Mouse (Mus musculus) heart, adult 2 months (tissue): Measurements from ENCODE around the gene Blm. TPM values are rescaled to one million over a fixed set of nuclear protein-coding genes. Genes with fewer than 3 reads are reported as not detected.

Experiments
- DNase-seq, 2 experiments: peaks; one replicate each; pipeline ENCODE4 v3.0.0; 2021
- H3K27ac ChIP-seq: fragments of 200-600 bp; 2 replicates; pipeline ENCODE4 v1.8.1; 2022
- H3K27me3 ChIP-seq: fragments of 200-500 bp; 2 replicates; pipeline ENCODE4 v1.6.1; 2012; ENCODE audit warnings: mild to moderate bottlenecking, low read length, inconsistent platforms, mixed read lengths; ENCODE audit not compliant: control insufficient read depth, insufficient read depth
- H3K36me3 ChIP-seq: fragments of 200-500 bp; 2 replicates; pipeline ENCODE4 v1.6.1; 2012; ENCODE audit warnings: low read length, inconsistent platforms; ENCODE audit not compliant: control insufficient read depth, insufficient read depth
- H3K4me1 ChIP-seq: fragments of 200-500 bp; 2 replicates; pipeline ENCODE4 v1.6.1; 2011; ENCODE audit warnings: low read length; ENCODE audit not compliant: control insufficient read depth, insufficient read depth
- H3K4me3 ChIP-seq: fragments of 200-600 bp; 2 replicates; pipeline ENCODE4 v1.8.1; 2022
- H3K79me2 ChIP-seq: fragments of 200-500 bp; replicated peaks from 2 replicates; pipeline ENCODE4 v1.6.1; 2012; ENCODE audit warnings: mild to moderate bottlenecking, inconsistent platforms, low read length, moderate library complexity, mixed read lengths; ENCODE audit not compliant: control insufficient read depth, insufficient read depth
- H3K9ac ChIP-seq: fragments of 200-500 bp; 2 replicates; pipeline ENCODE4 v1.6.1; 2012; ENCODE audit warnings: low read depth, mild to moderate bottlenecking, control low read depth, inconsistent platforms, low read length, mixed read lengths
- CTCF ChIP-seq: fragments of 200-600 bp; IDR thresholded peaks from 2 replicates; pipeline ENCODE4 v1.8.1; 2022; ENCODE audit warnings: antibody characterized with exemption, mild to moderate bottlenecking, moderate library complexity
- EP300 ChIP-seq: fragments of 200-500 bp; IDR thresholded peaks from 2 replicates; pipeline ENCODE4 v1.6.1; 2011; ENCODE audit warnings: low read depth, low read length, control low read depth; ENCODE audit not compliant: insufficient read depth
- POLR2A ChIP-seq: fragments of 200-500 bp; IDR thresholded peaks from 2 replicates; pipeline ENCODE4 v1.6.1; 2011; ENCODE audit warnings: mild to moderate bottlenecking, low read depth, low read length, control low read depth; ENCODE audit not compliant: insufficient read depth
- WGBS: fragments of 180-500 bp; shearing (Covaris S2); methylation state at CpG from one replicate; pipeline ENCODE4 v1.1.7; 2018; 5-methylcytosine and 5-hydroxymethylcytosine counted together
- intact Hi-C: fragments of 180-260 bp; cut with DNase I; formaldehyde crosslinking; loops from one replicate; pipeline ENCODE4 v1.15.1; 2025
- polyA plus RNA-seq: library from polyadenylated mRNA; depleted of rRNA; stranded (reverse); fragments of >200 nt; gene quantifications from 2 replicates; pipeline ENCODE4 v1.2.3, GENCODE M21; 2012
- total RNA-seq, 2 experiments: library from RNA; stranded (reverse); gene quantifications; 2 replicates each; pipeline ENCODE4 v1.2.3; 2021

Blm gene
- total and polyA plus RNA-seq, 3 experiments, result 0.59 to 1.3 (median 0.91) TPM

DNA sequence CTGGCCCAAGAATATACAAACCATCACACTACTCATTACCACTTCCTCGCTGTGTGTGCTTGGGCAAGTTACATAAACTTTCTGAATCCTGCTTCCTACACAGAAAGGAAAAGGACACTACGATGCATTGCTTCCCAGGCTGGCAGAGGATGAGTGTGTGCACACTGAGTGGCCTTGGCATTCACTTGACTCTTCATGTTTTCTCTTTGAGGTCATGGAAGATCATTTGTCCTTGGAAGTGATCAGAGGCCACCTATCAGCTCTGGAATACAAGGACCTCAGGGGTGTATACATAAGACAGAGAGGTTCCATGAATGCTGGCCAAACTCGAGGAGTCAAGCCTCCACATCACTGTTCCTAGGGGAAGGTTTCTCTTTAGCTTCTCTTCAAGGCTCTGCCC is 81.8 kb downstream of the Blm start:
- no peak overlapping the region for H3K27ac ChIP-seq
- intact Hi-C loops, result no loop called here

DNA sequence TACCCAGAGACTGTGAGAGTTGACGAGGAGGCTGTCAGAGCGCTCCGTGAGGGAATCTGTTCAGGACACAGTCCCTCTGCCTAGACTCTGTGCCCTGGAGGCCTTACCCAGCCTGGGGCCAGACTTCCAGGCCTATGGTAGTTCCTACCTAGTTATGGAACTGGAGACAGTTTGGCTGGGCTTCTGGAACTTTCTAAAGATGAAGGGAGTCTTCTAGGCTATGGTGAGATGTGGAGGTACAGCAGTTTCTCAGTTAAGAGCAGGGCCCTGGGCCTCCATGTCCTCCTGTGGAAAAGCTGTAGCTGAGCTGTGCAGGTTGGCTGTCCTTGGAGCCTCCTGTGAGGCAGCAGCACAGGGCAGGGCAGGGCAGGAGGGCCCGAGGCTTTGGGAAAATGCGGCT is 82.7 kb downstream of the Blm start:
- H3K4me1 ChIP-seq, result peaks cover 4% of the 10 kb centered on the region
- no peak overlapping the region for H3K9ac ChIP-seq
- H3K79me2 ChIP-seq, result no peaks in the 10 kb centered on the region
- H3K4me3 ChIP-seq, result no peak overlapping the region
- WGBS, result 97% methylated on average over 5 of the region's 5 CpGs
- peak overlapping the region; percentile 27 for H3K27ac ChIP-seq
- intact Hi-C loops, result no loop called here
- no peaks in the 10 kb centered on the region for H3K27me3 ChIP-seq
- no peak for DNase-seq
- H3K36me3 ChIP-seq, result no peaks in the 10 kb centered on the region
- no peak for TF ChIP-seq POLR2A
- TF ChIP-seq EP300, result no peak
- TF ChIP-seq CTCF, result no peak

More for the DNA sequence above, 81.8 kb downstream of the Blm start:
- no peak for DNase-seq
- Histone ChIP-seq H3K9ac (no peak overlapping the region), H3K79me2 (no peaks in the 10 kb centered on the region), H3K4me3 (no peak overlapping the region), H3K4me1 (peaks cover 8% of the 10 kb centered on the region), H3K36me3 (no peaks in the 10 kb centered on the region), H3K27me3 (no peaks in the 10 kb centered on the region)
- 91% methylated on average over 3 of the region's 3 CpGs for WGBS
- TF ChIP-seq CTCF (no peak), EP300 (no peak), POLR2A (no peak)

DNA sequence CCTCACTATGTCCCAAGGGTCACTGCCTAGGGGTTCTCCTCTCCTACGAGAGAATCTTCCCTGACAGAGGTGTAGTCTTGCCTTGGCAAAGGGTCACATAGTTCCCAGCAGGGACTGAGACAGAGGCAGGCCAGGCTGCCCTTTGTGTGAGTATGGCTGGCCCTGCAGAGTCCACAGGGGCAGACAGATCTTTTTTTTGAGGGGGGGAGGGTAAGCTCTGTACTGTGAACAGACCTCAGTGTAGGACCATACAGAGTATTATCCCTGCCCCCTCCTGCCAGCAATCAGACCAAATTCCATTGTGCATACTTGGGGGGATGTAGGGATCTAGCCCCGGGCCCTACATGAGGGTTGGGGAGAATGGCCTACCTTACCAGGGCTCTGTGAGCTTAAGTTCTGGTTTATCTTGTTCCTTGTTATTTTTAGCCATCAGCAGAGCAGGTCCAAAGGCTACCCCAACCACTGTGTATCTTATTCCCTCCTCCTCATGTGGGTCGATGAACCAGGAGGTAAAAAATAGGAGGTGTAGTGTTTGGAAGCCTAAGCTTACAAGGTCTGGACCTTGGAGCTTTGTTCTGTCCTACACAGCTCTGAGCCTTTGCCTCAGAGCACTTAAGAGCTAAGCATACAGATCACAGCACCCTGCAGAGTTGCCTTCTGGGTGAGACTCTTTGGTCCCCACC is 83.2 kb downstream of the Blm start:
- Histone ChIP-seq H3K4me1 (peaks cover under 1% of the 10 kb centered on the region), H3K27me3 (no peaks in the 10 kb centered on the region), H3K9ac (no peak overlapping the region), H3K79me2 (no peaks in the 10 kb centered on the region), H3K36me3 (no peaks in the 10 kb centered on the region), H3K4me3 (no peak overlapping the region), H3K27ac (peak overlapping the region; percentile 27)
- intact Hi-C loops, result no loop called here
- DNase-seq, result no peak
- WGBS, result 55% methylated on average over 3 of the region's 3 CpGs
- TF ChIP-seq CTCF, result no peak
- TF ChIP-seq EP300, result no peak

DNA sequence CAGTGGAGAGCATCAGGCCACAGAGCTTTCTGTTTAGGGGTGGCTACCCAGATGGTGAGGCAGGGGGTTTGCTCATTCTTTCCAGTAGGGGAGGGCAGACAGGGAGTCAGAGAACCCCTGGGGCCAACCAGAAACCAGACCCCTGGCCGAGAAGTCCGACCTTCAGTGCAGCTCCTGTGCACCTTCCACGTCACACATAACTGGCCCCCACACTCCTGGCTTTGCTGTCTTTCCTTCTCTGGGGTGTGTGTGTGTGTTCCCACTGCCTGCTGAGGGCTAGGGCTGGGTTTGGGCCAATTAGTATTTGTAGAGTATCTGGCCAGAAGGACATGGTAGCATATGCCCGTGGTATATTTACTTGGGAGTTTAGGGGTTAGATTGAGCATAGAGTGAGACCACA is 84.6 kb downstream of the Blm start:
- WGBS, result 79% methylated on average over 4 of the region's 4 CpGs
- Histone ChIP-seq H3K27me3 (no peaks in the 10 kb centered on the region), H3K27ac (no peak overlapping the region), H3K79me2 (no peaks in the 10 kb centered on the region), H3K9ac (no peak overlapping the region), H3K4me1 (peaks cover 3% of the 10 kb centered on the region), H3K36me3 (no peaks in the 10 kb centered on the region), H3K4me3 (no peak overlapping the region)
- intact Hi-C loops, result no loop called here
- TF ChIP-seq EP300, result no peak
- TF ChIP-seq CTCF, result no peak
- TF ChIP-seq POLR2A, result no peak
- no peak for DNase-seq

DNA sequence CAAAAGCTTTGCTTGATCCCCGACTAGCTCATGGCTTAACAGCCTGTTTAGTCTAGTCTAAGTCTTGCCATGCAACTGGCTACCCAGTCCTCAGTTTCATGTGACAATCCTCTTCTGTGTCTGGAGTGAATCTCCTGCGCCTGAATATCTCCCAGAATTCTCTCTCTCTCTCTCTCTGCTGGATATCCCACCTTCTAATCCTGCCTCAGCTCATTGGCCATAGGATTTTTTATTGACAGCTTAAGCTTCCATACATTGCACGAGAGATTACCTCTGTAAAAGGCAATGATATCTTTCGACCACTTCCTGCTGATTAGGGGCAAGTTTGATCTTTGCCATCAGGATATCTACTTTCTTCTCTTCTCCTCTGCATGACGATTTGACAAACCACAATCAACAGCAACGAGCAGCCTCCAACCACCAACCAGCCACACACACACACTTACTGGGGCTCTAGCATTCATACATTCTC is 85.3 kb downstream of the Blm start:
- peaks cover 10% of the 10 kb centered on the region for H3K4me1 ChIP-seq
- no peak for DNase-seq
- H3K9ac ChIP-seq, result no peak overlapping the region
- intact Hi-C loops, result no loop called here
- no peaks in the 10 kb centered on the region for H3K79me2 ChIP-seq
- H3K36me3 ChIP-seq, result no peaks in the 10 kb centered on the region
- H3K4me3 ChIP-seq, result no peak overlapping the region
- TF ChIP-seq CTCF, result no peak
- no peak for TF ChIP-seq EP300
- no peak for TF ChIP-seq POLR2A
- 66% methylated on average over 6 of the region's 6 CpGs for WGBS
- H3K27me3 ChIP-seq, result no peaks in the 10 kb centered on the region
- H3K27ac ChIP-seq, result no peak overlapping the region

DNA sequence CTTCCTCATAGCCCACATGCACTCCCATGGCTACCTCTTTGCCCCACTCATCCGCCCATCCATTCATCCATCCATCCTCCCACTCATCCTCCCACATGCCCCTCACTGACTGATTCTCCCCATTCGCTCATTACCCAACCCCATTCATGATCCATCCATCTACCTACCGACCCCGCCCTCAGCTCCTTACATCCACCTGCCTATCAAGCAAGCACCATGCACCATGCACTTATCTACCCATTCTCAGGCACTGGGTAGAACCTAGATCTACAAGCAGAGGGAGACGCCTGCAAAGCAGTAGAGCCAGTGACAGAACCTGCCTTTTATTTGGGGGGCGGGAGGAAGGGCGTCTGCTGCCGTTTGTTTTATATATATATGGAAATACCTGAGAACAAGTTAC is 87.6 kb downstream of the Blm start:
- no peaks in the 10 kb centered on the region for H3K27me3 ChIP-seq
- WGBS, result 97% methylated on average over 8 of the region's 8 CpGs
- H3K4me3 ChIP-seq, result no peak overlapping the region
- H3K79me2 ChIP-seq, result no peaks in the 10 kb centered on the region
- no peak overlapping the region for H3K27ac ChIP-seq
- TF ChIP-seq POLR2A (no peak), EP300 (no peak), CTCF (no peak)
- intact Hi-C loops, result no loop called here
- no peaks in the 10 kb centered on the region for H3K36me3 ChIP-seq
- no peak overlapping the region for H3K9ac ChIP-seq
- H3K4me1 ChIP-seq, result peaks cover 17% of the 10 kb centered on the region
- no peak for DNase-seq
